Mouse (Mus musculus) stomach, embryonic 16.5 days (tissue): ENCODE results near the gene Abca4. TPM values are rescaled to one million over a fixed set of nuclear protein-coding genes. Genes with fewer than 3 reads are reported as not detected.
A peak's percentile ranks its signal among the peaks of the same experiment; 100 is the strongest.

Source experiments
- ATAC-seq: fragments of 200-750 bp; cut with Nextera tagmentation; 2 replicates; pipeline ENCODE4 v1.8.0; 2017; ENCODE audit warnings: moderate number of reproducible peaks, moderate TSS enrichment; ENCODE audit not compliant: insufficient read depth, low FRiP score
- H3K27ac ChIP-seq: fragments of 300-500 bp; sonication (generic); 2 replicates; pipeline ENCODE4 v1.5.1; 2014; ENCODE audit warnings: low read length
- H3K27me3 ChIP-seq: fragments of 300-500 bp; sonication (generic); 2 replicates; pipeline ENCODE4 v1.6.1; 2014; ENCODE audit warnings: low read length, control low read depth, mixed read lengths; ENCODE audit not compliant: control insufficient read depth, insufficient read depth
- H3K36me3 ChIP-seq: fragments of 300-500 bp; sonication (generic); 2 replicates; pipeline ENCODE4 v1.6.1; 2014; ENCODE audit warnings: low read length; ENCODE audit not compliant: control insufficient read depth, insufficient read depth
- H3K4me1 ChIP-seq: fragments of 300-500 bp; sonication (generic); 2 replicates; pipeline ENCODE4 v1.6.1; 2014; ENCODE audit warnings: low read length, control low read depth, mixed read lengths; ENCODE audit not compliant: control insufficient read depth, insufficient read depth
- H3K4me2 ChIP-seq: fragments of 300-500 bp; sonication (generic); 2 replicates; pipeline ENCODE4 v1.6.1; 2014; ENCODE audit warnings: low read depth, low read length, mixed read lengths
- H3K4me3 ChIP-seq: fragments of 300-500 bp; sonication (generic); replicated peaks from 2 replicates; pipeline ENCODE4 v1.5.1; 2014; ENCODE audit warnings: mild to moderate bottlenecking, low read length
- H3K9ac ChIP-seq: fragments of 300-500 bp; sonication (generic); 2 replicates; pipeline ENCODE4 v1.6.1; 2014; ENCODE audit warnings: low read length
- H3K9me3 ChIP-seq: fragments of 300-500 bp; sonication (generic); replicated peaks from 2 replicates; pipeline ENCODE4 v1.6.1; 2016; ENCODE audit warnings: low read length, control low read depth; ENCODE audit not compliant: control insufficient read depth
- WGBS: fragments of 180-500 bp; shearing (Covaris S2); extraction: QIAGEN DNeasy Blood & Tissue Kit; methylation state at CpG from one replicate; pipeline ENCODE4 v1.1.7; 2014; 5-methylcytosine and 5-hydroxymethylcytosine counted together
- polyA plus RNA-seq: library from polyadenylated mRNA; unstranded; fragments of >200 nt; fragmentation: Nextera tagmentation; extraction: Ambion mirVana; gene quantifications from 2 replicates; pipeline ENCODE4 v1.2.1, GENCODE M21; 2015

The Abca4 gene
- polyA plus RNA-seq, 1 experiment from 2014 or later, result 0.84 TPM

DNA sequence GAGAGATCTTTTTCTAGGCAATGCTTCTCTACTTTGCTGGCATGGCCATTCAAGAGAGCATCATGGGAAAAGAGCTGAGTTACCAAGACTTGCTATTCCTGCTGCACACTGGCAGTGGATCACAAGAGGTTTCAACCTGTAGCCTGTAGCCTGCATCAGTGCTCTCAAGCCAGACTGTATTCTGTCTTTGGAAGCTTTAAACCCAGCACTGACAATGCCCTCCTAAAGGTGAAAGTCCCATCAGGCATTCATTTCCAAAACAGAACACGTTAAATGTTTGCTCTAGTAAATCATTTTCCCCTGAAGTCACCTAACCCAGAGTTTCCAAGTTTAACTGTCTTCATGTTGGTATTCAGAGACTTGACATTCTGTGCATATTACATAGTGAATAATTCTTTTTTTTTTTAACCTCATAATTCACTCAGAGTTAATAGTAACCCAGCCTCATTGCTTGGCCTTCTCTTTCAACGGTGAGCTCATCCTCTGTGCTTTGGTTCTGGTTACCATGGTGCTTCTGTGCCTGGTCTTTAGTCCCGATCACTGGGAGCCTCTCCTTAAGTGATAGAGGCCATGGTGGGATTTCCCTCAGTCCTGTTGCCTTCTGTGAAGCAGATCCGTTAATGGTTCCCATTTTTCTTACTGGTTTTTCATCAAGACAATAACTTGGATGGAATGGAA is 152.5 kb downstream of the Abca4 start:
- Histone ChIP-seq H3K4me3 (no peak overlapping the region), H3K4me2 (no peak overlapping the region), H3K27ac (no peak overlapping the region), H3K27me3 (no peaks in the 10 kb centered on the region), H3K36me3 (no peaks in the 10 kb centered on the region), H3K4me1 (peaks cover 11% of the 10 kb centered on the region; the same call in 1 of the 2 replicates), H3K9me3 (no peaks in the 10 kb centered on the region), H3K9ac (no peak overlapping the region)
- no peak for ATAC-seq
- WGBS, result 71% methylated on average over 4 of the region's 4 CpGs

DNA sequence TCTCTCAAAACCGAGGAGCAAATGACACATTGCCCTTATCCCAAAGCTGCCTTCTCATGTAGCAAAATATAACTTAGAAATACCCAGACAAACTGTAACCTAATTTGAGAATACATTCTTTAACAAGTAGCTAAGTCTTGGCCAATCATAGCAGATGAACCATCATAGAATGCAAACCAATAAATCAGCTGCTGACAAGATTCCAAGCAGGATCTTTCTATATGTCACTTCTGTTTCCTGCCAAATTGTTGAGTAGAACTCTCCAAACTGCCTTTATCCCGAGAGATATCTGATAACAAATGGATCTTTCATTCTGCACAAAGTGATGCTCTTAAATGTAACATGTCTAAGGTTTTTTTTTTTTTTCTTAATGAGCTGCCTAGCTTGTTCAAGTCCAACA is 154.3 kb downstream of the Abca4 start:
- no peaks in the 10 kb centered on the region for H3K9me3 ChIP-seq
- H3K4me2 ChIP-seq, result no peak overlapping the region
- H3K36me3 ChIP-seq, result no peaks in the 10 kb centered on the region
- WGBS, result 39% methylated on average over 2 of the region's 2 CpGs
- ATAC-seq, result peak; percentile 27; the same call in 1 of the 2 replicates
- peak overlapping the region; percentile 77 for H3K27ac ChIP-seq
- no peak overlapping the region for H3K9ac ChIP-seq
- no peaks in the 10 kb centered on the region for H3K27me3 ChIP-seq
- no peak overlapping the region for H3K4me3 ChIP-seq
- peaks cover 23% of the 10 kb centered on the region for H3K4me1 ChIP-seq

DNA sequence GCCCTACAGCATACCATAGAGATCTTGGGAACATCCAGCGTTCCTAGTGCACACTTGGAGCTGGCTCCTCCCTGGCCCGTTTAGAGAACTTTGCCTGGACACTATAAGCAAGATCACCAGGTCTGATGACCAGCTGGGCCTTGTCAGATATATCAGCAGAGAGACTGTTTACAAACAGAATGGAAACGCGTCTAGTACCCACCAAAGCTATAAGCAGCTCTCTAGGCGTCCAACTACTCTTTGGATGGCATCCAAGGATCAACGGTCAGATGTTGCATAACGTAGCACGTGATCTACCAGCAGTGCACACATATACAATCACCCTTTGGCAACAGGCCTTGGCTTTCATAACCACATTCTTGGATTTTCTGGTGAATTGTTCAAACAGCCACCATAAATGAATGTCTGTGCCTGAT is 154.7 kb downstream of the Abca4 start:
- WGBS, result 37% methylated on average over 8 of the region's 8 CpGs
- Histone ChIP-seq H3K4me1 (peaks cover 23% of the 10 kb centered on the region), H3K4me2 (no peak overlapping the region), H3K9me3 (no peaks in the 10 kb centered on the region), H3K9ac (no peak overlapping the region), H3K27me3 (no peaks in the 10 kb centered on the region), H3K4me3 (no peak overlapping the region), H3K36me3 (no peaks in the 10 kb centered on the region), H3K27ac (peak overlapping the region; percentile 79)
- peak; percentile 87 for ATAC-seq

DNA sequence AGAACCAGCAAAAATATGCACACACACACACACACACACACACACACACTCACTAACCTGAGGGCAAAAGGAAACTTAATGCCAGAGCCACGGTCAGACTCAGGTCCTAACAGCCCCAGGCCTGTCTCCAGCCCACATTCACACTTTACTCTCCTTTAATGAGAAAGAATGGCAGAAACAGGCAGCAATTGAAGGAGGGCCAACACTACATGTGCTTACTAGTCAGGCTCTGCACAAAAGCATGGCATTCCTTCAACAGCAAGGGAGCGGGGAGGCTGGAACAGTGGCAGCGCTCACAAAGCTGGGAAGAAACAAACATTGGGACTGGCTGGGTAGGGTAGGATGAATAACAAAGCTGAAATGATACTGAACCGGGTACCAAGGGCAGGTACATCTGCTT is 155.4 kb downstream of the Abca4 start:
- no peak for ATAC-seq

DNA sequence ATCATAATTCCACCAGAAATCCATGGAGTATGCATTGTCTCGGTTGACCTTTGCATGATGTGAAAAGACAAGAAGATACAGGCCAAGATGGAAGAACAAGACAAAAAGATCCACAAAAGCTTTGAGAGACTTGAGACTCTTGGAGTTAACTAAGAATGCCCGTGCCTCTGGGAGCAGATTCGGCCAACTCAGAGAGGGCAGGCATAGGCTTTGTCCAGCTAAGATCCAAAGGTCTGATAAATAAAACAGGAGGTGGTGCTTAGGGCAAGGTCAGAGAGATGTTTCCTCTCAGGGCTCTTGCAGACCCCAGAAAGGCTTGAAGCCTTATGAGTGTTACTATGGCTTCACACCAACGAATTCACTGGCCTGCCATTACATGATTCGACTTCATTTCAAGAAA is 155.8 kb downstream of the Abca4 start:
- H3K36me3 ChIP-seq, result no peaks in the 10 kb centered on the region
- no peak overlapping the region for H3K4me3 ChIP-seq
- H3K27me3 ChIP-seq, result no peaks in the 10 kb centered on the region
- no peak for ATAC-seq
- H3K27ac ChIP-seq, result peak overlapping the region; percentile 79; the same call in 1 of the 2 replicates
- H3K4me2 ChIP-seq, result no peak overlapping the region
- H3K9ac ChIP-seq, result no peak overlapping the region
- no peaks in the 10 kb centered on the region for H3K9me3 ChIP-seq
- 87% methylated on average over 5 of the region's 5 CpGs for WGBS
- peaks cover 23% of the 10 kb centered on the region for H3K4me1 ChIP-seq

More for the DNA sequence above, 155.4 kb downstream of the Abca4 start:
- Histone ChIP-seq H3K4me1 (peaks cover 23% of the 10 kb centered on the region), H3K4me2 (no peak overlapping the region), H3K4me3 (no peak overlapping the region), H3K36me3 (no peaks in the 10 kb centered on the region), H3K9ac (no peak overlapping the region), H3K27ac (peak overlapping the region; percentile 79), H3K27me3 (no peaks in the 10 kb centered on the region), H3K9me3 (no peaks in the 10 kb centered on the region)
- 80% methylated on average over 4 of the region's 4 CpGs for WGBS

DNA sequence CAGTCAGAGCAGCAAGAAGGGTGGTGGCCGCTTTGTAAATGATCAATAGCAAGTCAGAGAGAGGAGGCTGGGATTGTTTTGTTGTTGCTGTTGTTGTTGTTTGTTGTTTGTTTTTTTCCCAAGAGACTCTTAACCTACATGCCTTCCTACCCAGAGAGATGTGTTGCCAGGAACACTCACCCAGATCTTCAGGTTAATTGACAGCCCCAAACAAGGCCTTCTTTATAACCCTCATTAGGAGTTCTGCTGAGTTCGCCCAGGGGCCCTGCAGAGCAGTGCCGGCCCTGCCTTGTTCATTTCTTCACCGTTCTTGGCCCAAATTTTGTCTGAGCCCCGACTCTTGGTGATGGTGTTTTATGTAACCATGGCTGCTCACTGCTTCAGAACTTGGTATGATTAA is 156.2 kb downstream of the Abca4 start:
- no peak overlapping the region for H3K27ac ChIP-seq
- H3K9ac ChIP-seq, result no peak overlapping the region
- no peaks in the 10 kb centered on the region for H3K9me3 ChIP-seq
- H3K36me3 ChIP-seq, result no peaks in the 10 kb centered on the region
- no peak for ATAC-seq
- H3K4me2 ChIP-seq, result no peak overlapping the region
- H3K27me3 ChIP-seq, result no peaks in the 10 kb centered on the region
- no peak overlapping the region for H3K4me3 ChIP-seq
- H3K4me1 ChIP-seq, result peaks cover 23% of the 10 kb centered on the region
- 82% methylated on average over 5 of the region's 5 CpGs for WGBS

DNA sequence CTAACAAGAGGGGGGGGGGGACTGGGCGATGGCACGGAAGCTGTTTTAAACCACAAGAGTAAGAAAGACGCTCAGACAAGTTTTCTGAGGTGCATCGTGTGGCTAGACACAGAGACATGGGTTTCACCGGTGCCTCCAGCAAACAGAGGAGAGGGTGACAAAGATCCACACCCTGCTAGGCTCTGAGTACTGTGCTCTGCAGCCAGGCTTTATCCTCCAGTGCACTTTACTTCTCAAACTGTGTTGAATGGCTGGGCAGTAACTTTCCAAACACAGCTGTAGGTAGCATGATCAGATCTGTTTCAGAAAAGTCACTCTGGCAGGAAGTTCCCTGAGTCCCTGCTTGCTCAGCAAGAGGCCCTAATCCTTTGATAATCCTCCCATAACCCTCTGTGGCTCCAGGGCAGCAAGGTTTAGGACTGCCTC is 158.1 kb downstream of the Abca4 start:
- Histone ChIP-seq H3K4me1 (peaks cover 23% of the 10 kb centered on the region), H3K9me3 (no peaks in the 10 kb centered on the region)

DNA sequence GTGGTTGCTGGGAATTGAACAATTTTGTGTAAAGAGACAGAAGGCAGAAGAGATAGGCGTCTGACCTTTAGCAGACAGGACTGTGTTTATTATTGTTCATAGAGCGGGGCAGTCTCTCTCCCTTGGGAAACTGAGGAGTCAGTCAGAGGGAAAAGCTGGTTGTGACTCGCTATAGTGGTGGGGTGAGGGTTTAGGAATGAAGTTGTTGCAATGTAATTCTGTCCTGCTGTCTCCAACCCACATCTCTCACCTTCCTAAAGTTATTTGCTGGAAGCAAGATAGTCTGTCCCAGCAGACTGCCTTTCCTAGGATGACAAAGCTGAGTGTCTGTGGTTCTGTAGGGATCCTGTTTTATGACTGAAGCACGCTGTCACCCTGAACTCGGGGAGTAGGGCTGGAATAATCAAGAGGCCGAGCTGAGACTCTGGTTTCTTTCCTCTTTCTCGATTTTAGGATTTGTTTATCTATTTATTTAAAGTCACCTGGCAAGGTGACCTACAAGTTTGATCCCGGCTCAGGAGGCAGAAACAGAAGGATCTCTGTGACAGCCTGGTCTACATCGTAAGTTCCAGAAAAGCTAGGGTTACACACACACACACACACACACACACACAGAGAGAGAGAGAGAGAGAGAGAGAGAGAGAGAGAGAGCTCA is 159.6 kb downstream of the Abca4 start:
- Histone ChIP-seq H3K9me3 (no peaks in the 10 kb centered on the region), H3K4me3 (no peak overlapping the region), H3K36me3 (no peaks in the 10 kb centered on the region), H3K4me1 (peaks cover 27% of the 10 kb centered on the region), H3K27me3 (no peaks in the 10 kb centered on the region), H3K9ac (no peak overlapping the region), H3K4me2 (no peak overlapping the region), H3K27ac (no peak overlapping the region)
- WGBS, result 72% methylated on average over 9 of the region's 9 CpGs
- ATAC-seq, result no peak

More for the DNA sequence above, 158.1 kb downstream of the Abca4 start:
- no peak for ATAC-seq
- no peak overlapping the region for H3K9ac ChIP-seq
- H3K4me3 ChIP-seq, result no peak overlapping the region
- H3K4me2 ChIP-seq, result no peak overlapping the region
- no peaks in the 10 kb centered on the region for H3K36me3 ChIP-seq
- H3K27me3 ChIP-seq, result no peaks in the 10 kb centered on the region
- WGBS, result 35% methylated on average over 5 of the region's 5 CpGs
- peak overlapping the region; percentile 70 for H3K27ac ChIP-seq

DNA sequence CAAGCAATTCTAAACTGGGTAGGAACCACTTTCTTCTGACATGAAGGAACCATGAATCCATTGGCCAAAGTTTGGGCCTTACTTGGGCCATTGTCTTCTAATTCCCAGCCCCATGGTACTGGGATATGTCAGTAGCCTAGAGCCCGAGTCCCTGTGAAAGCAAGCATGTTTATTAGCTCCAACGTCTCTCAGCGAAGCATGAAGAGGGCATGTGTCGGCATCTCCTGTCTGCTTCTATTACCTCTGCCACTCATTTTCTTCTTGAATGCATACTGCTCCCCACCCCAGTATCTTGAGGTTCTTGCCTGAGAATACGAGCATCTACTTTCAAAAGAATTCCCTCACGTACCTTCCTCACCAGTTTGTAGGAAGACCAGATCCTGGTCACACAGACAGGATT is 161.5 kb downstream of the Abca4 start:
- H3K4me3 ChIP-seq, result no peak overlapping the region
- 89% methylated on average over 6 of the region's 6 CpGs for WGBS
- no peak overlapping the region for H3K4me2 ChIP-seq
- no peaks in the 10 kb centered on the region for H3K27me3 ChIP-seq
- no peaks in the 10 kb centered on the region for H3K9me3 ChIP-seq
- H3K4me1 ChIP-seq, result peaks cover 25% of the 10 kb centered on the region
- H3K36me3 ChIP-seq, result no peaks in the 10 kb centered on the region
- no peak for ATAC-seq
- H3K9ac ChIP-seq, result no peak overlapping the region
- H3K27ac ChIP-seq, result no peak overlapping the region
